Mouse (Mus musculus): ENCODE measurements at regions not wholly inside any gene's neighbourhood (a gene's known extent, or its start where the extent isn't known, plus 50 kb on each side); places are given as distances from the start of the nearest gene placed in this dataset.
A peak's percentile ranks its signal among the peaks of the same experiment; 100 is the strongest.

DNA sequence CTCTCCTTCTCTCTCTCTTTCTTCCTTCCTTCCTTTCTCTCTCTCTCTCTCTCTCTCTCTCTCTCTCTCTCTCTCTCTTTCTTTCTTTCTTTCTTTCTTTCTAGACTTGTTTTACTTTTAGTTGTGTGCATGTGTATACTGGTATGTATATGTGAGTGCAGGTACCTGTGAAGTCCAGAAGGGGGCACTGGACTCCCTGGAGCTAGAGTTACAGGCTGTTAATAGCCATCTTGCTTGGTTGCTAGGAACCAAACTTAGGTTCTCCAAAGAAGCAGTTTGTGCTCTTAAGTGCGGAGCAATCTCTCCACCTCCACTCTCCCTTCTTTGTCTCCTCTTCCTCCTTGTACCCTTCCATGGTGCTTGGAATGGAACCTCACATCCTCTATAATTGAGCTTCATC is 77.2 kb downstream of the Gm10604 start:
- no peaks in the 10 kb centered on the region for H3K36me3 ChIP-seq
- DNase-seq (no peak), ATAC-seq (ENCODE audit: low read depth) (no peak)
- H3K4me2 ChIP-seq, result no peak overlapping the region
- H3K9me3 ChIP-seq (replicated peaks), result no peaks in the 10 kb centered on the region
- no peak overlapping the region for H3K4me3 ChIP-seq (replicated peaks)
- no peak overlapping the region for H3K27ac ChIP-seq
- H3K9ac ChIP-seq, result no peak overlapping the region
- peaks cover 20% of the 10 kb centered on the region for H3K4me1 ChIP-seq (replicated peaks)
- 77% methylated on average over 1 of the region's 1 CpGs for WGBS (ENCODE audit: insufficient replicate concordance)
- H3K27me3 ChIP-seq, result no peaks in the 10 kb centered on the region

DNA sequence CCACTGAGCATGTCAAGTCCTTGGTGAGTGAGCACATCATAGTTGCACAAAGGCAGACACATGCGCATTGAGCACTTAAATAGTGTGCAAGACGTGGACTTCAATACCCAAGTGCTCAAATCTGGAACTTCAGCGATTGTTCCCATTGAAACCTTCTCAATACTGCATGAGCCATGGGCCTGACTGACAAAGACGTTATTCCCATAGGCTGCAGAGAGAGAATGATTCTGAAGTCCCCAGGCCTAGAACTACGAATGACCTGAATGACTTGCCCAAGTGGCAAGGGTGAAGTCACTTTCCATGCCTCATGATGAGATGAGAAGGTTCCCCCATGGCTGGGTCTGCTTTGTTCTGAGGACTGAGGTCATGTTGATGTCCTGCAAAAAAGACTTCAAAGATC is 77.7 kb downstream of the Gm10604 start:
- no peak for ATAC-seq (ENCODE audit: low read depth)
- H3K4me3 ChIP-seq (replicated peaks), result no peak overlapping the region
- DNase-seq, result no peak
- no peak overlapping the region for H3K4me2 ChIP-seq
- WGBS (ENCODE audit: insufficient replicate concordance), result 76% methylated on average over 5 of the region's 5 CpGs
- H3K36me3 ChIP-seq, result no peaks in the 10 kb centered on the region
- H3K9ac ChIP-seq, result no peak overlapping the region
- no peaks in the 10 kb centered on the region for H3K27me3 ChIP-seq
- no peak overlapping the region for H3K27ac ChIP-seq
- H3K9me3 ChIP-seq (replicated peaks), result no peaks in the 10 kb centered on the region
- peaks cover 20% of the 10 kb centered on the region for H3K4me1 ChIP-seq (replicated peaks)

DNA sequence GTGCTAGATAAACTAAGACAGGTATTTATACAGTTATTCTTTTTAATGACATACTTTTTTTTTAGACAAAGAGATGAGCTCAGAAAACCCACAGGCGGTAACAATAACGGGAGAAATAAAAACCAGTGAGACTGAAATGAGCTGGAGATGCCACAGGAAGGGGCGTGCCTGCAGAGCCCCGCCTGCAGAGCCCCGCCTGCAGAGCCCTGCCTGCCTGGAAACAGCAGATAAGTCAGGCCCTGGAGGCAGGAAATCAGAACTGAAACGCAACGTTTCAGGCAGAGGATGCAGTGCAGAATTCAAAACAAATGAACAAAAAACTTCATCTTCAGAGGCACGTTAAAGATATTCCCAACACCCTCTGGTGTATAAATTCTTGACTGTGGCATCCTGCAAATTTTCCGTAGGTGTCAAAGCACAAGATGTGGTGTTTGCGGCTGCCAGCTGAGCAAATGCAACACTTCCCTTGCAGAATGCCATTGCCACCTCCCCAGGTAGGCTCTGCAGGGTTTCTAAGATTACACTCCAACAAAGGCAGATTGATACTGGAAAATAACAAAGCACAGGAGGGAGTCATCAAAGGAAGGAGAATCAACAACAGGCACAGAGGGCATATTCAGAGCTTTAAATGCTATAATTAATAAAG is 81.0 kb downstream of the Gm10604 start:
- H3K4me3 ChIP-seq (replicated peaks), result no peak overlapping the region
- H3K9me3 ChIP-seq (replicated peaks), result no peaks in the 10 kb centered on the region
- WGBS (ENCODE audit: insufficient replicate concordance), result 6% methylated on average over 10 of the region's 10 CpGs
- H3K27me3 ChIP-seq, result no peaks in the 10 kb centered on the region
- peaks cover 29% of the 10 kb centered on the region for H3K4me1 ChIP-seq (replicated peaks)
- no peak overlapping the region for H3K9ac ChIP-seq
- DNase-seq (peak; percentile 67), ATAC-seq (ENCODE audit: low read depth) (peak; percentile 98)
- H3K27ac ChIP-seq, result 0 out of 2 replicates have a peak overlapping the region, but pooled peaks have one; percentile 49
- H3K36me3 ChIP-seq, result no peaks in the 10 kb centered on the region
- H3K4me2 ChIP-seq, result peak overlapping the region; percentile 52

DNA sequence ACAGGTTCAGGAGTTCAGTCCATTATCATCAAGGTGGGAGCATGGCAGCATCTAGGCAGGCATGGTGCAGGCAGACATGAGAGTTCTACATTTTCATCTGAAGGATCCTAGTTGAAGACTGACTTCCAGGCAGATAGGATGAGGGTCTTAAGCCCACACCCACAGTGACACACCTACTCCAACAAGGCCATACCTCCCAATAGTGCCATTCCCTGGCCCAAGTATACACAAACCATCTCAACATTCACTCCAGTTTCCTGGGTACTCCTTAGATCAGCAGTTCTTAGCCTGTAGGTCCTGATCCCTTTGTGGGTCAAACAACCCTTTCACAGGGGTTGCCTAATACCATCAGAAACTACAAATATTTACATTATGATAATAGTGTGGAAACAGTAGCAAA is 83.8 kb downstream of the Gm10604 start:
- H3K4me1 ChIP-seq (replicated peaks), result peaks cover 34% of the 10 kb centered on the region
- H3K27ac ChIP-seq, result no peak overlapping the region
- no peak for ATAC-seq (ENCODE audit: low read depth)
- no peak overlapping the region for H3K9ac ChIP-seq
- H3K4me2 ChIP-seq, result no peak overlapping the region
- no peak for DNase-seq
- H3K36me3 ChIP-seq, result no peaks in the 10 kb centered on the region
- H3K9me3 ChIP-seq (replicated peaks), result no peaks in the 10 kb centered on the region
- no peak overlapping the region for H3K4me3 ChIP-seq (replicated peaks)
- H3K27me3 ChIP-seq, result no peaks in the 10 kb centered on the region

DNA sequence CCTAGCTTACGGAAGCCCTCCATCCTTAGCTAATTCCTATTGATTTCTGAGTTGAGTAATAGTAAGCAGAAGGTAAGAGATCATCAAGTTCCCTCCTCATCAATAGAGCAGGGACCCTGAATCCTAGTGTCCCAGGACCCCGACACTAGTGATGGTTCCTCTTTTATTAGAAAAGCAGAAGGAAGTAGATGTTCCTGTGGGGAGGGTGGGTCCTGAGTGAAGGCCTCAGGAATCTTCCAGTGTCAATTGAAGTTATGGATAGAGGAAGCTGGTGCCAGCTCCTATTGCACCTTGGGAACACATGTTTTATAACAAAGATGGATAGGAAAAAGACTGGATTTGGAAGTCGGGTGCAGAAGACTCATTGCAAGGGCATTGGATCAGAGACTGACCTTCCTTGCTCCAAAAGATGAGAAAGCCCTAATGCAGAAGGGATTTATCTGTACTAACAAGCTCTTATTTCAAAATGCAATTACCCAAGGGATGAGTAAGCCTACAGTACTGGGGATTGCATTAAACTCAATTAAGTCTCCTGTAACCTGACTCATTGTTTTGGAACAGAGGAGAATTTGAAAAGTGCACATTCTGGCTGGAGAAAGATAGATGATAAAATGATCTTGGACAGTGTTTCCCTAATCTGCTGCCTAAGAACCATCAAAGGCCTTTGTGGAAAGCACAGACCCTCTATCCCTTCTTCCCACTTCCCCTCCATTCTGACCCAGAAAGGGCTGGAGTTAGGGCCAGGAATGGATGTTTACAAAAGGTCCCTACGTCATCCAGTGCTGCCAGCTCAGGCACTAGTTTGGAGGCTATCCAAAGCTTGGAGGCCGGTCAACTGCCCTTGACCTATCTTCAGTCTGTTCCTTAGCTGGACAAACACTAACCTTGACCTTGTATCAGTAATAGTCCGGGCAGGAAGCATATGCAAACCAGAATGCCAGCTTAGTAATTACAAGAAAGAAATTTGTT is 84.9 kb downstream of the Gm10604 start:
- no peak overlapping the region; the same call in 1 of the 2 replicates for H3K27ac ChIP-seq
- no peaks in the 10 kb centered on the region for H3K36me3 ChIP-seq
- H3K9ac ChIP-seq, result no peak overlapping the region
- H3K4me3 ChIP-seq (replicated peaks), result no peak overlapping the region
- H3K9me3 ChIP-seq (replicated peaks), result no peaks in the 10 kb centered on the region
- DNase-seq (no peak), ATAC-seq (ENCODE audit: low read depth) (no peak)
- H3K4me1 ChIP-seq (replicated peaks), result peaks cover 33% of the 10 kb centered on the region
- 53% methylated on average over 6 of the region's 6 CpGs for WGBS (ENCODE audit: insufficient replicate concordance)
- H3K27me3 ChIP-seq, result no peaks in the 10 kb centered on the region
- H3K4me2 ChIP-seq, result no peak overlapping the region

DNA sequence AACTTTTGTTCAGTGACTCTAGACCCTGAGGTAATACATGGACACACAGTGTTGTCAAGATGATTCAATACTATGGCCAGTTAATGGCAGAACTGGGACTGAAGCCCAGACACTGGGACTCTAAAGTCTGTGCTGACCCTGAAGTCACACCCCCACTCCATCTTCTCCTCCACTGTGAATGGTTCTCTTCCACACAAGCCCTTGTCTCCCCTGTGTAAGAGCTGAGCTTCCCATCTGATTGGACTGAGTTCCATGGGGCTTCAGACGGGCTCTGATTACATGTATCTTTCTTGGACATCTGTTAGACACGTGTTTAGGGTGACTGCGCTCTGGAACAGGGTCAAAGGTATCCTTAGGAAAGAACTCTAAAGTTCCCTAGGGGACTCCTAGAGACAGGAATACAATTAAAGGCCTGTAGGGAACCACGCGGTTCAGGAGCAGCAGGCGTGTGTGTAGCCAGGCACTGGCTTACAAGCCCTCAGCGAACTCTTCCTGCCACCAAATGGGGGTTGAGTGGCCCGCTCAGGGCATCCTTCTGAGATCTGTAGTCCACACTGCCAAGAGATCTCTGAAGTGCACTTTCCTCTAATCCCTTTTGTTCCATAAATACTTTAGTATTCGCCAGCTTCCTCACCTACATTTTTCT is 87.4 kb downstream of the Gm10604 start:
- no peak overlapping the region for H3K4me2 ChIP-seq
- no peak overlapping the region for H3K9ac ChIP-seq
- H3K9me3 ChIP-seq (replicated peaks), result no peaks in the 10 kb centered on the region
- H3K4me3 ChIP-seq (replicated peaks), result no peak overlapping the region
- no peaks in the 10 kb centered on the region for H3K27me3 ChIP-seq
- H3K27ac ChIP-seq, result no peak overlapping the region
- H3K4me1 ChIP-seq (replicated peaks), result peaks cover 14% of the 10 kb centered on the region
- no peaks in the 10 kb centered on the region for H3K36me3 ChIP-seq
- DNase-seq, result no peak
- ATAC-seq (ENCODE audit: low read depth), result peak; percentile 68
- WGBS (ENCODE audit: insufficient replicate concordance), result 64% methylated on average over 9 of the region's 9 CpGs

DNA sequence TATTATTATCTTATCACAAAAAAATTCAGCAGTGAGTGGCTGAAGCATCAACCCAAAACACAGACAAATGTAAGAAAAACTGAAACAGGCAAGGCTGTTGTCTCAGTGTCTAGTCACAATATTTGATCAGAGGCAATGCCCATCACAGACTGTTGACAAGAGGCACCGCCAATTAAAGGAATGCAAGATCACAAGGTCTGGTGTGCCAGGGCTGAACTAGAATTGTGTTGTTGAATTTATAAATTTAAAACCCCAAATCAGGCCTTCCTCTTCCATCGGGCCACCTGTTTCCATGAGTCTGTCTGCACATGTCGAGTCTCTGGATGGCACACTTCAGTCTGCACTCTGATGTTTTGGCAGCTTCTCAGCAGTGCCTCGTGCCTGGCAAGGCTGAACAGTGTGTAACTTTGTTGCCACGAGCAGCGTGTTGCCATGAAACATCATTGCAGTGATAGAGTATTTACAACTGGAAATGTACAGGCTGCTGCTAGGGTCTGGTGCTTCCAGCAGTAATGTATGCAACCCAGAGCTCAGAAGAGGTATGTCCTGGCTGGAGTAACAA is 91.9 kb downstream of the Gm10604 start:
- DNase-seq, result no peak

DNA sequence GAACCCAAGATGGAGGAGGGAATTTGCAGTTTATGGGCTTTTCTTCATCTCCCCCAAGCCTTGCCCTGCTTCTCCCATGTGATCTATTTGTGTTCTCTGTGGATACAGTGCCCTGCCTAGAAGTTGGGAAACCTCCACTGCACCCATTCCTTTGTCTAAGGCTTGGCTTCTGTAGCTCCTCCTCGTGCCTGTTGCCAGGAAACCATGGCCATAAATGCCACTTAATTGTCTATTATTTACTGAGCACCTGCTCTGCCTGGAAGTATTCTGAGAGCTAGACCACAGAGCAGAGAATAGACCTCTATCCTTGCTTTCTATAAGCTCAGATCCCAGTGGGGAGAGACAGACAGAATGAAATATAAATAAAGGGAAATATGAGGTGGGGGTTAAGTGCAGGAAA is 93.7 kb downstream of the Gm10604 start:
- no peak overlapping the region for H3K27ac ChIP-seq
- no peak for ATAC-seq (ENCODE audit: low read depth)
- 19% methylated on average over 1 of the region's 1 CpGs for WGBS (ENCODE audit: insufficient replicate concordance)

More for the DNA sequence above, 91.9 kb downstream of the Gm10604 start:
- Histone ChIP-seq H3K36me3 (no peaks in the 10 kb centered on the region), H3K9ac (no peak overlapping the region), H3K27me3 (no peaks in the 10 kb centered on the region), H3K27ac (no peak overlapping the region), H3K4me3 (replicated peaks) (no peak overlapping the region), H3K4me2 (no peak overlapping the region), H3K9me3 (replicated peaks) (no peaks in the 10 kb centered on the region), H3K4me1 (replicated peaks) (peaks cover 5% of the 10 kb centered on the region)
- WGBS (ENCODE audit: insufficient replicate concordance), result 69% methylated on average over 6 of the region's 6 CpGs
- ATAC-seq (ENCODE audit: low read depth), result no peak

DNA sequence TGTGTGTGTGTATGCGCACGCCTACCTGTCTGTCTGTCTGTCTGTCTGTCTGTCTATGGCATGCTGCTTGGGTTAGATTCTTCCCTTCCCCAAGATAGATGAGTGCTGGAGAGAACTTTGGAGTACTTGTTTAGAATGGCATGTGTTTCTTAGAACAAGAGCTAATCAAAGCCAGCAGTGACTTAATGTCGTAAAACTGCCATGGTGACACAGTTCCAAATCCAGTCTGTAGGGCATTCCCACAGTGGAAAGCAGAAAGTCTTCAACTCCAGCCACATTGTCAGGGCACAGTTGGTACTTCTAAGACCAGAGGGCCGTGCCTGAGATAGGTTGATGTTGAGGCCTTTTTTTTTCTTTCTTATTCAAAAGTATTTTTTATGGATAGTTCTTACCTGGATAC is 95.6 kb downstream of the Gm10604 start:
- Histone ChIP-seq H3K9ac (no peak overlapping the region), H3K4me3 (replicated peaks) (no peak overlapping the region), H3K9me3 (replicated peaks) (no peaks in the 10 kb centered on the region), H3K27me3 (no peaks in the 10 kb centered on the region), H3K4me1 (replicated peaks) (no peaks in the 10 kb centered on the region), H3K36me3 (no peaks in the 10 kb centered on the region), H3K4me2 (no peak overlapping the region), H3K27ac (no peak overlapping the region)
- ATAC-seq (ENCODE audit: low read depth) (no peak), DNase-seq (no peak)
- WGBS (ENCODE audit: insufficient replicate concordance), result 74% methylated on average over 4 of the region's 4 CpGs

More for the DNA sequence above, 93.7 kb downstream of the Gm10604 start:
- Histone ChIP-seq H3K4me1 (replicated peaks) (no peaks in the 10 kb centered on the region), H3K27me3 (no peaks in the 10 kb centered on the region), H3K4me2 (no peak overlapping the region), H3K9ac (no peak overlapping the region), H3K4me3 (replicated peaks) (no peak overlapping the region), H3K9me3 (replicated peaks) (no peaks in the 10 kb centered on the region), H3K36me3 (no peaks in the 10 kb centered on the region)
- DNase-seq, result no peak

DNA sequence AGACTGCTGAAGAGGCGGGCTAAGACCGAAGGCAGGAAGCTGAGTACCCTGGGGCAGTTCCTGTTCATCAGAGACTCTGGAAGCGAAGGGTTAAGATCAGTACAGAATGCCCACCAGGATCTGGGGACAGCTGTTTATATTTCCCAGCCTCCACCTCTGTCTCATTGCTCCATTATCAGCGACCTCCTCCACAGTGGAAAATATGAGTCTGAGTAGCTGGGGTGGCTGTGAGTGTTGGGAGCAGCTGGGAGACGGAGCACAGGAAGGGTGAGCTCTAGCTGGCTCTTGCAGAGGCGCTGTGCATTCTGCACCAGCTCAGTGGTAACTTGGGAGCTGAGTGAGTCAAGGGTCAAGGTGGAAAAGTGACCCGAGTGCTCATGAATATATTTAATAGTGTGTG is 96.2 kb downstream of the Gm10604 start:
- H3K27ac ChIP-seq, result no peak overlapping the region
- no peaks in the 10 kb centered on the region for H3K36me3 ChIP-seq
- H3K4me3 ChIP-seq (replicated peaks), result no peak overlapping the region
- ATAC-seq (ENCODE audit: low read depth) (no peak), DNase-seq (no peak)
- no peak overlapping the region for H3K4me2 ChIP-seq
- 29% methylated on average over 7 of the region's 7 CpGs for WGBS (ENCODE audit: insufficient replicate concordance)
- H3K4me1 ChIP-seq (replicated peaks), result no peaks in the 10 kb centered on the region
- no peaks in the 10 kb centered on the region for H3K27me3 ChIP-seq
- no peak overlapping the region for H3K9ac ChIP-seq
- no peaks in the 10 kb centered on the region for H3K9me3 ChIP-seq (replicated peaks)

DNA sequence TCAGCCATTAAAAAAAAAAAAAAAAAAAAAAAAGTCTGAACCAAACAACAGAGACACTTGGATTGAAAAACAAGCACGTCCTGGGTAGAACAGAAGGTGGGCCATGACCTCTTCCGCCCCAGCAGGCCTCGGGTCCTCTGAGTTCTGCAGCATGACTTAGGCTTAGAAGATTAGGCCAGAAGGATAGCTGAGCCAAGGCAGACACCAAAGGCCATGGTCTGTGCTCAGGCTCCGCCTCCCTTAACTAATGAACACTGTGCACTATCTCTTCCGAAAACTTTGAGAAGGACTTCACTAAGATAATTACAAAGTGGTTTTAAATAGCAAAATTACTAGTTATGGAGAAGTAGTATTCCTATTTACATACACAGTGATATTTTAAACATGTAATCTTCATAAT is 97.8 kb downstream of the Gm10604 start:
- WGBS (ENCODE audit: insufficient replicate concordance), result 54% methylated on average over 5 of the region's 5 CpGs
- peaks cover 11% of the 10 kb centered on the region for H3K4me1 ChIP-seq (replicated peaks)
- H3K4me3 ChIP-seq (replicated peaks), result no peak overlapping the region
- no peaks in the 10 kb centered on the region for H3K36me3 ChIP-seq
- DNase-seq (no peak), ATAC-seq (ENCODE audit: low read depth) (no peak)
- no peaks in the 10 kb centered on the region for H3K27me3 ChIP-seq
- H3K9ac ChIP-seq, result no peak overlapping the region
- H3K27ac ChIP-seq, result no peak overlapping the region
- H3K9me3 ChIP-seq (replicated peaks), result no peaks in the 10 kb centered on the region
- H3K4me2 ChIP-seq, result no peak overlapping the region
